Mouse (Mus musculus) embryo, embryonic 11 days (tissue): ENCODE results near the gene Arrdc5.

Experiments
- DNase-seq: peaks from one replicate; pipeline ENCODE4 v3.0.0-alpha.2; 2015

The Arrdc5 gene

DNA sequence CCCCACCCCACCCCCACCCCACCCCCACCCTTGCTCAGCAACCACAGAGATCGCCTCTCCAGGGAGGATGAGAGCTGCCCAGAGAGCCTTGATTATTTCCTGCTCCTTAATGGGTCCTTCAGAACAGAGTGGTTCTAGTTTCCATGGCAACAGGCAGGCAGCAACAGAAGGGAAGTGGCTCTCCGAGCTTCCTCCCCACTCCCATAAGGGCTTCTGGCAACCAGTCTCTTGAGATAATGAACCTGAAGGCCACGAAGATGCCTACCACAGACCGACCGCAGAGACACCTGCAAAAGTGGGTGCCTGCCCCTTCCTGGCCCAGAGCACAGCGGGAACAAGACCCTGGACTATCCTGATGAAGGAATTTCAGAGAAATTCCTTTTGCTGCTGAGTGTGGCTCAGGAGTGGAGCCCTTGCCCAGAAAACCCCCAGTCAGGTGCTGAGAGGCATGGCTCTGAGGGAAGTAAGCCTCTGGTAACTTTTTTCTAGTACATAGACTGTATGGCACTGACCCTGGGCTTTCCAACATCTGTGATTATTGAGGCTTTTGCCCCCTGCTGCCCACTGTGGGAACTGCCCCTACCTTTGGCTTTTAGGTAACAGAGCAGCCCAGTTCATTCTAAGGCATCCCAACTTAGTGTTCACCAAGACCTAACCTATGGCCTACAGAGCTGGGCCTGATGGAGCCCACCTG, 48.8 kb downstream of the Arrdc5 start:
- peak; percentile 73 for DNase-seq

DNA sequence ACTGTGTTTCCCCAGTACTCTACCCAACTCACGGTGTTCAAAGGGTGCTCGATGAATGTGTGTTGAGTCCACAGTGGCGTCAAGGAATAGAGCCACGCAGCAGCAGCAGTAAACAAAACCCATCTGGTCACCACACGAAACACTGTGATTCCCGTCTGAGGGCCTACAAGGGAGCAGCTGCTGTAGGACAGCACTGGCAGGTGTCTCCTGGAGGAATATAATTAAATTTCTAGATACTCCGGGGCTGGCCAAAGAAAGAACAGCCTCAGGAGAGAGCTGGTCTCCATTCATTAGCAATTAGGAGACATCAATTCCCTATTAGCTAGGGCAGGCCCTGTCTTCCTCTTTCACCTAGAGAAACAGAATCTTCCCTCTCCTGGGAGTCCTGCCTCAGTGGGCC, 54.5 kb downstream of the Arrdc5 start:
- no peak for DNase-seq
